Comparison of ENCODE assay signal across 21 mouse cellular contexts in genomic region chr4:114379416-114379956, GRCm38 (mm10). TPM values are rescaled to one million over a fixed set of nuclear protein-coding genes. Genes with fewer than 3 reads are reported as not detected.
DNase-seq lines count a peak whose midpoint lies in the region; ATAC-seq and TF ChIP-seq lines count a peak whose summit lies in the region.
"Had no signal": no experiment of that assay in that cellular context is flagged by ENCODE, and none has a peak within 500 bp of the region (broad histone marks: within the 10 kb centered on the region; RNA-seq: fewer than 3 reads in every experiment).

No protein-coding gene starts in this region.

- no peak overlapping the region for H3K4me3 ChIP-seq in midbrain, embryonic 11.5 days (ENCODE audit: low read depth, low read length)
- no peak overlapping the region for H3K4me3 ChIP-seq in midbrain, embryonic 15.5 days
- no peak overlapping the region for H3K4me3 ChIP-seq in myocyte
- H3K4me3 ChIP-seq: embryonic facial prominence, embryonic 10.5 days; heart, adult 2 months; heart, embryonic 12.5 days; hindbrain, embryonic 13.5 days had no signal

- in situ Hi-C loops in Patski (cut with MboI; ENCODE audit: low pct_unique_long_range_greater_than_20kb), result no loop called here

- TF ChIP-seq CTCF in Patski (IDR thresholded peaks at IDR 0.05), result no peak

- H3K4me1 ChIP-seq in midbrain, embryonic 11.5 days (ENCODE audit: control insufficient read depth, insufficient read depth, low read length), result no peaks in the 10 kb centered on the region
- H3K4me1 ChIP-seq in midbrain, embryonic 15.5 days, result no peaks in the 10 kb centered on the region

- no peak overlapping the region for H3ac ChIP-seq in myocyte (ENCODE audit: control insufficient read depth, insufficient read length)

- no peaks in the 10 kb centered on the region for H3K27me3 ChIP-seq in midbrain, embryonic 11.5 days (ENCODE audit: control insufficient read depth, insufficient read depth, low read length)
- H3K27me3 ChIP-seq in midbrain, embryonic 15.5 days (replicated peaks), result no peaks in the 10 kb centered on the region
- peaks cover 21% of the 10 kb centered on the region for H3K27me3 ChIP-seq in Patski
- H3K27me3 ChIP-seq in myocyte (ENCODE audit: control insufficient read depth, insufficient read depth, insufficient read length), result peaks cover 16% of the 10 kb centered on the region

- H3K79me2 ChIP-seq in myocyte (ENCODE audit: control insufficient read depth, insufficient read depth), result no peaks in the 10 kb centered on the region

- H3K4me2 ChIP-seq in midbrain, embryonic 11.5 days, result no peak overlapping the region
- H3K4me2 ChIP-seq in midbrain, embryonic 15.5 days, result no peak overlapping the region
- peak overlapping the region; percentile 50 for H3K4me2 ChIP-seq in myocyte (ENCODE audit: low read depth)
- H3K4me2 ChIP-seq: heart, embryonic 12.5 days; hindbrain, embryonic 13.5 days had no signal

- no peaks in the 10 kb centered on the region for H3K36me3 ChIP-seq in midbrain, embryonic 11.5 days (ENCODE audit: control insufficient read depth, insufficient read depth, low read length)
- H3K36me3 ChIP-seq in midbrain, embryonic 15.5 days (replicated peaks), result no peaks in the 10 kb centered on the region
- no peaks in the 10 kb centered on the region for H3K36me3 ChIP-seq in myocyte (ENCODE audit: control insufficient read depth, insufficient read depth)
- H3K36me3 ChIP-seq: embryonic facial prominence, embryonic 10.5 days; G1E; heart, embryonic 12.5 days; hindbrain, embryonic 13.5 days had no signal

- no peak overlapping the region for H3K9ac ChIP-seq in midbrain, embryonic 11.5 days (ENCODE audit: low read length)
- no peak overlapping the region for H3K9ac ChIP-seq in midbrain, embryonic 15.5 days
- H3K9ac ChIP-seq: heart, embryonic 12.5 days; hindbrain, embryonic 13.5 days had no signal

- POLR2A ChIA-PET in Patski (lab: Charles Lee), result interaction anchor here (0.6 kb wide), 1 partner anchor 74 kb away, joined by 3 read pairs; no protein-coding TSS in a partner anchor

- CTCF ChIA-PET in Patski (lab: Charles Lee), result interaction anchor here (0.9 kb wide), 1 partner anchor 11 kb away, joined by 3 read pairs; no protein-coding TSS in a partner anchor

- no peak overlapping the region for H3K27ac ChIP-seq in midbrain, embryonic 11.5 days (ENCODE audit: low read depth, low read length)
- no peak overlapping the region for H3K27ac ChIP-seq in midbrain, embryonic 15.5 days
- H3K27ac ChIP-seq: embryonic facial prominence, embryonic 10.5 days; heart, adult 2 months; hindbrain, embryonic 13.5 days; hindbrain, postnatal 0 days had no signal

- H3K9me3 ChIP-seq in midbrain, embryonic 11.5 days (ENCODE audit: control insufficient read depth, low read length), result no peaks in the 10 kb centered on the region
- no peaks in the 10 kb centered on the region for H3K9me3 ChIP-seq in midbrain, embryonic 15.5 days
- H3K9me3 ChIP-seq: embryonic facial prominence, embryonic 10.5 days; G1E; heart, embryonic 12.5 days; hindbrain, embryonic 13.5 days had no signal

- ATAC-seq in midbrain, embryonic 11.5 days (ENCODE audit: low FRiP score), result no peak
- no peak for ATAC-seq in midbrain, embryonic 15.5 days (replicated peaks)
- peak; percentile 35 for ATAC-seq in Patski
- no peak for ATAC-seq in frontal cortex, adult (ENCODE audit: low TSS enrichment)
- ATAC-seq: CD4-positive, CD25-positive, alpha-beta regulatory T cell, adult 4 months; forebrain, embryonic 14.5 days; hindbrain, postnatal 0 days had no signal

- DNase-seq in heart, adult 11 months, result peak; percentile 70
- DNase-seq in heart, postnatal 36 days, result no peak
- DNase-seq in midbrain, embryonic 11.5 days (ENCODE audit: low spot score, missing footprints), result peak; percentile 19
- DNase-seq in Patski (ENCODE audit: low read depth, low spot score), result peak; percentile 43
- DNase-seq in layer of hippocampus, postnatal 14 days (ENCODE audit: low spot score in 2 of 2), result no peak
- DNase-seq: adrenal gland, postnatal 10 days; cerebellum, adult 2 months; cerebellum, postnatal 10 days; heart, adult 2 months; heart, postnatal 4 days; kidney, adult 11 months had no signal

- intact Hi-C loops in heart, postnatal 36 days (cut with DNase I), result no loop called here

- no peak for TF ChIP-seq POLR2A in myocyte (IDR thresholded peaks at IDR 0.05; ENCODE audit: insufficient read length, low read depth)

- 89% methylated on average over 4 of the region's 4 CpGs for WGBS in midbrain, embryonic 11.5 days
- WGBS in midbrain, embryonic 15.5 days, result 87% methylated on average over 4 of the region's 4 CpGs

TF ChIP-seq in myocyte, 11 proteins besides CTCF, POLR2A, EP300 and RAD21:
- no peak for TF ChIP-seq SRF (IDR thresholded peaks at IDR 0.05; ENCODE audit: control insufficient read depth, insufficient read length, low read depth)
- 0 out of 2 replicates have a peak, but pooled peaks have one; percentile 50 for TF ChIP-seq CEBPB (IDR thresholded peaks at IDR 0.05; ENCODE audit: insufficient read depth, poor library complexity, severe bottlenecking)

RNA-seq across cellular contexts. Expression of gene Trabd2b, which starts 27.0 kb away (rescaled TPM):
- total RNA-seq in heart, postnatal 36 days (2021), result 10 to 100 TPM; 53.1 to 71.5 TPM
- polyA plus RNA-seq in midbrain, embryonic 11.5 days (2014; fragmentation: Nextera tagmentation; extraction: Ambion mirVana), result 2.1 and 2.2 TPM in 2 replicates
- polyA plus RNA-seq in midbrain, embryonic 15.5 days (2015; fragmentation: Nextera tagmentation; extraction: Ambion mirVana), result 0.60 and 0.65 TPM in 2 replicates
- 0.63 TPM for polyA plus RNA-seq in Patski (2021)
- polyA plus RNA-seq in myocyte (2012; fragmentation: generic; extraction: Trizol), result 0.79 TPM
- total RNA-seq in layer of hippocampus, postnatal 14 days (2021), result 1 to 10 TPM; 1.1 TPM
- polyA plus RNA-seq: CD4-positive, CD25-positive, alpha-beta regulatory T cell, adult 4 months; G1E had no signal

Comparison
In these comparisons a context has a peak if more than half of its experiments do, and no peak if none do; other contexts are left out.
1. DNase-seq: peak in heart, adult 11 months (single experiment), midbrain, embryonic 11.5 days (single experiment) and Patski (single experiment); none in heart, postnatal 36 days (0 of 2) and layer of hippocampus, postnatal 14 days (0 of 2).